Mouse (Mus musculus) megakaryocyte, embryonic 14.5 days (primary cell): ENCODE results near the gene Mcts2.

ENCODE experiments used
- FLI1 ChIP-seq: IDR thresholded peaks from 2 replicates; pipeline ENCODE4 v1.6.1; 2012; ENCODE audit warnings: low read length, inconsistent platforms, mixed read lengths
- GATA1 ChIP-seq: IDR thresholded peaks from 3 replicates; pipeline ENCODE4 v1.6.1; 2012; ENCODE audit warnings: mixed read lengths, low read length, inconsistent platforms, borderline replicate concordance

DNA sequence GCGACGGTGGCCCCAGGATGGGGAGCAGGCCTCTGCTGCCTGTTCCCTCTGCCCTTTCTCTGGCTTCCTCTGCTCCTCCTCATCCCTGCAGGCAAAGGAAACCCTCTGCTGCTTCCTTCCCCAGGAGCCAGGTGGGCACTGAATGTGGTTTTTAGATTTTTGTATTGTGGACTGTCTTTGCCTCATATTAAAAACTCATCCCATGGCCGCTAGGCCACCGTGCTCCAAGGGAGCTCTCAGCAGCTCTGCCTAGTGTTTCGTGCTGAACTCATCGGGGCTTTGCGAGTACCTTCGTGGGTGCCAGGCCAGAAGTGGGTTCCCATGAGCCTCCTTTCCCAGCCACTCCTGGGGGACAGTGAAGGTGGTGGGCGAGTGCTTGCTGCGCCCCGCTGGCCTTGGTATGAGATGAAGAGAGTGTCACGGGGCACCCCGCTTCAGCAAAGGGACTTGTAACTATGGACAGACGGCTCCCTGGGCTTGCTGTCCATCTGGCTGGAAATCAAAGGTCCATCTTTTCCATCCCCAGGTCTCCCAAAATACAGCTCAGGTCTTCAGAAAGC lies 18.1 kb downstream of the Mcts2 start:
- TF ChIP-seq GATA1 (no peak), FLI1 (no peak)
